28 mouse cellular contexts compared by ENCODE assay signal in the genomic region with DNA sequence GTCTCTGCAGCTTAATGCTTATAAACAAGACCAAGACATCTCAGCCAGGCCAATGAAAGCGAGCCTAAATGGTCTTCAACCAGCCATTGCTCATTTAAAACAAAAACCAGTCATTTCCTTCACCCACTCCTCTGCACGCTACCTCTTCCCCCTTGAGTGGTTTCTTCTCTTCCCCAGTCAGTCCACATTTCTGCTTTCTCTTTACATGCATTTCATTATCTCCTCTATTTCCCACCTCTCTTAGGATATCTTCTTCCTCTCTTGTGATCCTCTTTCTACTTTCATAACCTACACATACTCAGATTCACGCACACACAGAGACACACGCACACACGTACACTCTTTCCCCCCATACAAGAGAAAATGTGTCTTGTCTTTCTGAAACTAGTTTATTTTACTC. TPM values are rescaled to one million over a fixed set of nuclear protein-coding genes. Genes with fewer than 3 reads are reported as not detected.
DNase-seq lines count a peak whose midpoint lies in the region; ATAC-seq and TF ChIP-seq lines count a peak whose summit lies in the region.
"Had no signal": no experiment of that assay in that cellular context is flagged by ENCODE, and none has a peak within 500 bp of the region (broad histone marks: within the 10 kb centered on the region; RNA-seq: fewer than 3 reads in every experiment).

No protein-coding gene starts in this region.

- no peak for TF ChIP-seq CTCF in CH12.LX (conservative IDR thresholded peaks at IDR 0.05 in 1 of 2, IDR thresholded peaks at IDR 0.05 in 1 of 2; ENCODE audit: low read depth in 2 of 2, low read length in 2 of 2)

- no peak for TF ChIP-seq RAD21 in CH12.LX (IDR thresholded peaks at IDR 0.05; ENCODE audit: low read depth, low read length)

- peak; percentile 91 for ATAC-seq in granulocyte monocyte progenitor cell, adult 5-6 weeks (replicated peaks; ENCODE audit: poor library complexity, severe bottlenecking)
- peak; percentile 66 for ATAC-seq in megakaryocyte progenitor cell, adult 5-6 weeks (replicated peaks; ENCODE audit: poor library complexity)
- ATAC-seq: CD4-positive, CD25-positive, alpha-beta regulatory T cell, adult 4 months; forebrain, embryonic 14.5 days; forebrain, postnatal 0 days had no signal

- H3K36me3 ChIP-seq in CH12.LX (replicated peaks in 1 of 2; ENCODE audit: control insufficient read depth in 1 of 2, insufficient read depth in 1 of 2, low read length in 1 of 2): peaks cover 0 to 6% of the 10 kb centered on the region in 2 experiments
- no peaks in the 10 kb centered on the region for H3K36me3 ChIP-seq in splenic B cell, adult 2 months (ENCODE audit: control insufficient read depth, insufficient read depth, low read length, poor library complexity, severe bottlenecking)
- H3K36me3 ChIP-seq: embryonic facial prominence, embryonic 13.5 days; embryonic facial prominence, embryonic 15.5 days; forebrain, embryonic 10.5 days; forebrain, embryonic 12.5 days had no signal

- TF ChIP-seq POLR2A in CH12.LX (IDR thresholded peaks at IDR 0.05; ENCODE audit: low read depth, low read length): no peak

- H3K9me3 ChIP-seq in CH12.LX (replicated peaks; ENCODE audit: low read length): no peaks in the 10 kb centered on the region
- H3K9me3 ChIP-seq: embryonic facial prominence, embryonic 13.5 days; embryonic facial prominence, embryonic 15.5 days; forebrain, embryonic 10.5 days; forebrain, embryonic 12.5 days had no signal

- H3K79me2 ChIP-seq in CH12.LX (replicated peaks; ENCODE audit: control insufficient read depth, extremely low read depth, insufficient read depth, poor library complexity, severe bottlenecking): no peaks in the 10 kb centered on the region

- in situ Hi-C loops in CH12.LX (cut with MboI; ENCODE audit: low pct_ligation_motif_present, low pct_unique_long_range_greater_than_20kb, low sequenced_read_pairs): no loop called here

- peak; percentile 33 for DNase-seq in CH12.LX (ENCODE audit: extremely low read depth)
- peak; percentile 25 for DNase-seq in splenic B cell, adult 2 months (ENCODE audit: low read depth, low spot score)
- DNase-seq in lung, adult 18-20 months: no peak
- DNase-seq in kidney, adult 18-20 months: no peak
- DNase-seq in ovary, postnatal 10 days (ENCODE audit: low spot score): no peak
- no peak for DNase-seq in cerebellum, postnatal 4 days (ENCODE audit: low spot score in 2 of 2)
- DNase-seq: adrenal gland, adult 2 months; adrenal gland, postnatal 10 days; adrenal gland, postnatal 25 days; B cell, adult 2 months; cerebellum, adult 11 months; cerebellum, adult 18-20 months; cerebellum, adult 8-10 months; cerebellum, adult 9-11 months; cerebellum, postnatal 14 days; cerebellum, postnatal 36 days; embryo, embryonic 11 days; forebrain, postnatal 0 days had no signal

- no peak overlapping the region for H3K9ac ChIP-seq in CH12.LX (ENCODE audit: insufficient read depth, low read depth)
- H3K9ac ChIP-seq: embryonic facial prominence, embryonic 13.5 days; embryonic facial prominence, embryonic 15.5 days; forebrain, embryonic 12.5 days; forebrain, postnatal 0 days had no signal

- H3K4me2 ChIP-seq in CH12.LX (ENCODE audit: insufficient read depth, low read depth, poor library complexity, severe bottlenecking): no peak overlapping the region
- H3K4me2 ChIP-seq: embryonic facial prominence, embryonic 13.5 days; embryonic facial prominence, embryonic 15.5 days; forebrain, embryonic 12.5 days had no signal

- H3K27me3 ChIP-seq in CH12.LX (replicated peaks): no peaks in the 10 kb centered on the region
- no peaks in the 10 kb centered on the region for H3K27me3 ChIP-seq in splenic B cell, adult 2 months (ENCODE audit: control insufficient read depth, insufficient read depth, low read length, poor library complexity, severe bottlenecking)
- H3K27me3 ChIP-seq: embryonic facial prominence, embryonic 13.5 days; embryonic facial prominence, embryonic 15.5 days; forebrain, embryonic 12.5 days had no signal

- H3K4me3 ChIP-seq in CH12.LX (replicated peaks in 1 of 3; ENCODE audit: low read depth in 2 of 3, low read length in 2 of 3, poor library complexity in 1 of 3): no peak overlapping the region
- H3K4me3 ChIP-seq: embryonic facial prominence, embryonic 13.5 days; embryonic facial prominence, embryonic 15.5 days; erythroblast, embryonic 14.5 days; forebrain, embryonic 10.5 days; forebrain, embryonic 12.5 days had no signal

- no peak for TF ChIP-seq EP300 in CH12.LX (IDR thresholded peaks at IDR 0.05; ENCODE audit: low read length)

- no peak overlapping the region for H3K27ac ChIP-seq in CH12.LX (ENCODE audit: insufficient read depth, low read depth)
- H3K27ac ChIP-seq: embryonic facial prominence, embryonic 13.5 days; embryonic facial prominence, embryonic 15.5 days; forebrain, embryonic 10.5 days; forebrain, embryonic 12.5 days had no signal

- H3K4me1 ChIP-seq in CH12.LX (ENCODE audit: control insufficient read depth in 1 of 2, insufficient read depth in 2 of 2): peaks cover 0 to 10% of the 10 kb centered on the region in 2 experiments; a peak in 2 of 4 replicates
- H3K4me1 ChIP-seq: embryonic facial prominence, embryonic 13.5 days; embryonic facial prominence, embryonic 15.5 days; forebrain, embryonic 10.5 days; forebrain, embryonic 12.5 days had no signal

- dilution Hi-C loops in CH12.LX (cut with MboI; ENCODE audit: extremely low pct_ligation_motif_present, extremely low pct_unique_long_range_greater_than_20kb, low sequenced_read_pairs): no loop called here

TF ChIP-seq in CH12.LX, 34 proteins besides CTCF, POLR2A, EP300 and RAD21:
- no peak for TF ChIP-seq MAZ (IDR thresholded peaks at IDR 0.05; ENCODE audit: low read depth, low read length)
- TF ChIP-seq JUND (conservative IDR thresholded peaks at IDR 0.05; ENCODE audit: low read depth, low read length): no peak
- TF ChIP-seq MAFK (IDR thresholded peaks at IDR 0.05; ENCODE audit: insufficient replicate concordance, low read length): no peak
- no peak for TF ChIP-seq GABPA (IDR thresholded peaks at IDR 0.05; ENCODE audit: insufficient replicate concordance, low read depth, low read length)
- TF ChIP-seq ETS1 (conservative IDR thresholded peaks at IDR 0.05; ENCODE audit: low read depth, low read length): no peak
- no peak for TF ChIP-seq BHLHE40 (IDR thresholded peaks at IDR 0.05; ENCODE audit: low read depth, low read length)
- TF ChIP-seq USF1 (IDR thresholded peaks at IDR 0.05; ENCODE audit: low read depth, low read length): no peak
- TF ChIP-seq UBTF (IDR thresholded peaks at IDR 0.05; ENCODE audit: low read depth, low read length): no peak
- no peak for TF ChIP-seq RCOR1 (conservative IDR thresholded peaks at IDR 0.05; ENCODE audit: low read depth, low read length)
- TF ChIP-seq CHD2 (IDR thresholded peaks at IDR 0.05; ENCODE audit: low read length): no peak
- TF ChIP-seq CHD1 (IDR thresholded peaks at IDR 0.05; ENCODE audit: low read depth, low read length): no peak

RNA-seq across cellular contexts. Expression of gene Lacc1, which starts 44.5 kb away (rescaled TPM):
- 19.2 and 27.1 TPM in 2 replicates for total RNA-seq in CH12.LX (2012; rRNA removed)
- 39.5 and 45.2 TPM in 2 replicates for total RNA-seq in CH12.LX (2014; rRNA removed)
- polyA plus RNA-seq in CH12.LX (2012; ENCODE audit: insufficient read length, low read depth): 42.3 and 42.7 TPM in 2 replicates
- total RNA-seq in granulocyte monocyte progenitor cell, adult 5-6 weeks (2014; fragmentation: Nextera tagmentation): 11.0 and 15.7 TPM in 2 replicates
- total RNA-seq in granulocyte monocyte progenitor cell, adult 5-6 weeks (2017): 8.4 and 13.9 TPM in 2 replicates
- 16.8 and 17.1 TPM in 2 replicates for total RNA-seq in megakaryocyte progenitor cell, adult 5-6 weeks (2015)
- 7.4 and 11.0 TPM in 2 replicates for total RNA-seq in megakaryocyte progenitor cell, adult 5-6 weeks (2017)
- total RNA-seq: MEL had no signal
- polyA plus RNA-seq: erythroblast, embryonic 14.5 days had no signal

RNA-seq across cellular contexts. Expression of gene Ccdc122, which starts 44.7 kb away (rescaled TPM):
- 4.7 and 5.0 TPM in 2 replicates for total RNA-seq in CH12.LX (2012; rRNA removed)
- total RNA-seq in CH12.LX (2014; rRNA removed): 21.8 and 22.3 TPM in 2 replicates
- 11.4 and 11.6 TPM in 2 replicates for polyA plus RNA-seq in CH12.LX (2012; ENCODE audit: insufficient read length, low read depth)
- total RNA-seq in granulocyte monocyte progenitor cell, adult 5-6 weeks (2014; fragmentation: Nextera tagmentation): 8.9 and 13.6 TPM in 2 replicates
- total RNA-seq in granulocyte monocyte progenitor cell, adult 5-6 weeks (2017): 14.8 and 27.9 TPM in 2 replicates
- 14.8 and 15.3 TPM in 2 replicates for total RNA-seq in megakaryocyte progenitor cell, adult 5-6 weeks (2015)
- total RNA-seq in megakaryocyte progenitor cell, adult 5-6 weeks (2017): 12.1 and 19.2 TPM in 2 replicates
- total RNA-seq: MEL had no signal
- polyA plus RNA-seq: erythroblast, embryonic 14.5 days had no signal

Comparison
In these comparisons a context has a peak if more than half of its experiments do, and no peak if none do; other contexts are left out.
1. DNase-seq: peak in CH12.LX (single experiment) and splenic B cell, adult 2 months (single experiment); none in lung, adult 18-20 months (0 of 2), kidney, adult 18-20 months (single experiment), ovary, postnatal 10 days (single experiment) and cerebellum, postnatal 4 days (0 of 2).